Mouse (Mus musculus): ENCODE results near the gene Zfp266. TPM values are rescaled to one million over a fixed set of nuclear protein-coding genes. Genes with fewer than 3 reads are reported as not detected.
"Not testable (repeated sequence)": the region's sequence is repeated elsewhere in the genome, so short reads cannot be mapped to it uniquely, and the experiment has no call there.

Gene Zfp266
- 100 to 1,000 TPM in 1 of 2 experiments, 10 to 100 TPM in 1; 97.4 to 105 TPM for total RNA-seq (2021)

- peak; percentile 92 for DNase-seq
- intact Hi-C loops (cut with DNase I): no loop called here
Observed at GRCm38 (mm10) chr9:20521306-20521957, at the start of gene Zfp266. Zfp266 (minus strand) TSS chr9:20521417.

DNA sequence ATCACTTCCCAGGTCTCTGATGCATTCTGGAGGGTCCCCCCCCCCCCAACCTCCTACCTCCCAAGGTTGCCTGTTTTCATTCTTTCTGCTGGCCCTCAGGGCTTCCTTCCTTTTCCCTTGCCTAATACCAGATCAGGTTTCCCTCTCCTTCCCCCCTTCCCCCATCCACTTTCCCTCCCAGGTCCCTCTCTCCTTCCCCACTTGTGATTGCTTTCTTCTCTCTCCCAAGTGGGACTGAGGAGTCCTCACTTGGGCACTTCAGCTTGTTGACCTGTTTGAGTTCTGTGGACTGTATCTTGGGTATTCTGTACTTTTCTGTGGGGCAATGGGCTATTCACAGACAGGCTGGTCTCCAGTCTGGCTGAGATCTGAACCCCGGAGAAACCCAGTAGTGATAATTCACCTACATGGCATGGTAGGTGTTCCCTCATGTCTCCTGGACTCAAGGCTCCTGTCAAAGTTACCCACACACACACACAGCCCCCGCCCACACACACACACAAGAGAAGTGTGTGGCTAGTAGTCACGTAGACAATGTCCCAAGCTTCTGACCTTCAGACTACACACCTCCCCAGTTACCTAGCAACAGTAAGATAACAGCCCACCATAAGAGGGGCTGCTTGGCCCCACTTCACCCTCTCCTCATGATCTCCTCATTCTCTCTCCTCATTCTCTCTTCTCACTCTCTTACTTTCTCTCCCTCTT, 44.3 kb upstream of the Zfp266 start:
- DNase-seq; intact Hi-C loops (cut with DNase I): not testable (repeated sequence)

DNA sequence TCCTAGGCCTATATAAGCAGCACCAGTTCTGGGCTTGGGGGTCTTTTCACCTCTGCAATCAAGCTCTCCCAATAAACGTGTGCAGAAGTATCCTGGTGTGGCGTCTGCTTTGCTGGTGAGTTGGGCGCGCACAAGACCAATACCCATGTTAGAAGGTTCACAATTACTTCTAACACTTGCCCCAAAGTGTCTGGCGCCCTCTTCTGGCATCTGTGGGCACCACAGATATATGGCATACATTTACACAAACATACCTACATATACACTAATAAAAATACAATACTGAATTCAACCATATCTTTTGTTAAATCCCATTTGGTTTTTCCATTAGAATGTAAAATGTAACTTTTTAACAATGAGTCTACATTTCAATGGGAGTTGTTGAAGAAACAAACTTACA, 41.0 kb upstream of the Zfp266 start:
- DNase-seq: no peak
- intact Hi-C loops (cut with DNase I): no loop called here

GRCm38 (mm10) chr9:20552698-20553097, 31.5 kb upstream of the Zfp266 start:
- intact Hi-C loops (cut with DNase I): no loop called here
- DNase-seq: no peak

DNA sequence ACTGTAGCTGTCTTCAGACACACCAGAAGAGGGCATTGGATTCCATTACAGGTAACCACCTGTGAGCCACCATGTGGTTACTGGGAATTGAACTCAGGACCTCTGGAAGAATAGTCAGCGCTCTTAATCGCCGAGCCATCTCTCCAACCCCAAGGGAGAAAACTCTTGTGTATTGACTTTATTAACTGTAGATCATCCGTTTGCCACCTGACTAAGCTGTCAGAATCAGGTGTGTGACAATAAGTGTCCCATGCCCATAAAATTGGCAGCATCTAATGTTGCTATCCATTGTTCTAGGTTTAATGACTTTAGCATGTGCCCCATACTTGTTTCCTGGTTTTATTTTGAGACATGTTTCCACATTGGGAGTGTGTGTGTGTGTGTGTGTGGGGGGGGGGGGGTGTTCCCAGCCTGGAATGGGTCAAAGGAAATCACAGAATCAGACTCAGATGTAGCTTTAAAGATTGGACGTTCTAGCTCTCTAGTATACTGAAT, 30.6 kb upstream of the Zfp266 start:
- no peak for DNase-seq
- intact Hi-C loops (cut with DNase I): no loop called here

GRCm38 (mm10) chr9:20545151-20545550, 23.9 kb upstream of the Zfp266 start:
- intact Hi-C loops (cut with DNase I): no loop called here

DNA sequence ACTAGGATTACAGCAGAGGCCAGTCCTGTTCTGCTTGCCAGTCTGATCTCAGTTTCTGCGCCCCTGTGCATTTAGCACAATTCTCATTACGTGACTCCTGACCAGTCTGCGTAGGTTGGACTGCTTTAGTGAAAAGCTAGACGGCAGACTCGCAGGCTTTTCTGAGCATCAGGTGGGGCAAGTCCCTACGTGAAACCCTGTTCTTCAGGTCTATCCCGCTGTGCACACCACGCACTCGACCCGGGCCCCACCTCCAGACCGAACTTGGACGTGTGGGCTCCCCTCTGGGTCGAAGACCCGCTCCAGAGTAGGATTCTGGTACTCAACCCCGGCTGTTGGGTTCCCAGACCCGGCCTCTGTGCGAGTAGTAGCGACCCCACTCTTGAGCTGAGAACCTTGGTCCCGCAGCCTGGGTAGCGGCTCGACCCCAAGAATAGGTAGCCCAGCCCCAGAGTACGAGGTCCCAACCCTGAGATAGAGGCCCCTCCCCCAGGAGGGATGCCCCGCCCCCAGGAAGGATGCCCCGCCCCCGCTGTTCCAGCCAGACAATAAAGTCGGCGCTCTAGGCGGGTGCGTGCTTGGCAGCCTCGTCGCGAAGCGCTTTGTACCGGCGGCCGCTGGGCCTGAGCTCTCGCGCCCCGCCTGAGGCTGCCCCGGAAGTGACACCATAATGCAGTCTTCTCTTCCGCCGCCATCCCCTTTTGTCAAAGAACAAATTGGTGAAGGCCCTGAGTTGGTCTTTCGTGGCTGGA, 23.0 kb upstream of the Zfp266 start:
- intact Hi-C loops (cut with DNase I): no loop called here
- peak; percentile 87 for DNase-seq

More at GRCm38 (mm10) chr9:20545151-20545550, 23.9 kb upstream of the Zfp266 start:
- no peak for DNase-seq

DNA sequence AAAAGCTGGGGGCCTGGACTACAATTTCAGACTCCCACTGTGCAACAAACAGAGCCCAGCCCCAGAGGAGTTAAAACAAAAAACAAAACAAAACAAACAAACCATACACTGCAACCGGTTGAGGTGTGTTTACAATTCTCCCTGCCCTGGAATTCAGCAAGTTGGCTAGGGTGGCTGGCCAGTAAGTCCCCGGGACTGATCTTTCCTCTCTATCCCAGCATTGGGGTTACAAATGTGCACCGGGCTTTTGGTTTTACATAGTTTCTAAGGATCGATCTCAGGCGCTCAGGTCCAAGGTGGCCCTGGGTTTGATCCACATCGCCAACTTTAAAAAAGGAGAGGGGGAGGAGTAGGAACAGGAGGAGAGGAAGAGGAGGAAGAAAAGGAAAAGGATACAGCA, 22.3 kb upstream of the Zfp266 start:
- intact Hi-C loops (cut with DNase I): no loop called here
- DNase-seq: no peak

DNA sequence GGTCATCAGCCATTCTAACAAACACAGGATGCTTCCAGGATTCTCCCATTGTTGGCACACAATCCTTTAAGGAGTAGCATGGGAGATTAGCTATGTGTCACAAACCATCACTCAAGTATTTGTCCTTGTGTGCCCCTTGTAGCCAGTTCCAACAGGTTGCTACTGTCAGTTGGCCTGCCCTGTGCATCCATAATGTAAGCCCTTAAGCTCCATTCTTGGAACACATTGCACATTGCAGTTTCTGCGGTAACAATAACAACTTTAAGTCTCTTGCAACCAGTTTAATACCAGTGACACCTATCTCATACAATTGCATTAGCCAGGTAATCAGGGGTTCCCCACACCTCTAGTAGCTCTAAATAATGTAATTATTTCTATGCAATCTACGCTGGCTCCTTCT, 15.4 kb upstream of the Zfp266 start:
- no peak for DNase-seq
- intact Hi-C loops (cut with DNase I): no loop called here

GRCm38 (mm10) chr9:20534326-20534926, 13.2 kb upstream of the Zfp266 start:
- peak; percentile 14 for DNase-seq
- intact Hi-C loops (cut with DNase I): no loop called here

- intact Hi-C loops (cut with DNase I): no loop called here
- no peak for DNase-seq
Observed at GRCm38 (mm10) chr9:20520531-20521210, 546 bp downstream of the Zfp266 start.

- DNase-seq: no peak
Observed at GRCm38 (mm10) chr9:20519949-20520348, 1.3 kb downstream of the Zfp266 start.

DNA sequence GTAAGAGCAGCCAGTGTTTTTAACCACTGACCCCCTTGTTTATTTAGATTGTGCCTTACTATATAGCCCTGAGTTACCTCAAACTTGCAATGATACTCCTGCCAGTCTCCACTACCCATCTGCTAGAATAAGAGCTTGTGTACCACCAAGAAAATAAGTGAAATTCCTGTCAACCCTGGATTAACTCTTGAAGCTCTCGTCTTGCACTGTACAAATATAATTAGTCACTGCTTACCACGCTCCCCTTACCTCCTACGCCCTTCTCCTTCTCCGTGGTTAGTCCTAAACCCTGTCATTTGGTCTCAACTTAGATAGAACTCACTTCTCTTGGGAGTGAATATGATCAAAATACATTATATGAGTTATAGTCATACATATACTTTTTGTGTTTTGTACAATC, 2.5 kb downstream of the Zfp266 start:
- DNase-seq: no peak
- intact Hi-C loops (cut with DNase I): loop anchor here (10.0 kb wide), 1 partner anchor 66 kb away; the partner anchor contains the start of gene Zfp846

More at GRCm38 (mm10) chr9:20519949-20520348, 1.3 kb downstream of the Zfp266 start:
- intact Hi-C loops (cut with DNase I): loop anchor here (10.0 kb wide), 1 partner anchor 65 kb away; the partner anchor contains the start of gene Zfp846

- intact Hi-C loops (cut with DNase I): loop anchor here (10.0 kb wide), 1 partner anchor 67 kb away; the partner anchor contains the start of gene Zfp846
- no peak for DNase-seq
Observed at GRCm38 (mm10) chr9:20517727-20518126, 3.5 kb downstream of the Zfp266 start.

GRCm38 (mm10) chr9:20514016-20514415, 7.2 kb downstream of the Zfp266 start:
- intact Hi-C loops (cut with DNase I): loop anchor here (10.0 kb wide), 1 partner anchor 71 kb away; the partner anchor contains the start of gene Zfp846
- DNase-seq: no peak

DNA sequence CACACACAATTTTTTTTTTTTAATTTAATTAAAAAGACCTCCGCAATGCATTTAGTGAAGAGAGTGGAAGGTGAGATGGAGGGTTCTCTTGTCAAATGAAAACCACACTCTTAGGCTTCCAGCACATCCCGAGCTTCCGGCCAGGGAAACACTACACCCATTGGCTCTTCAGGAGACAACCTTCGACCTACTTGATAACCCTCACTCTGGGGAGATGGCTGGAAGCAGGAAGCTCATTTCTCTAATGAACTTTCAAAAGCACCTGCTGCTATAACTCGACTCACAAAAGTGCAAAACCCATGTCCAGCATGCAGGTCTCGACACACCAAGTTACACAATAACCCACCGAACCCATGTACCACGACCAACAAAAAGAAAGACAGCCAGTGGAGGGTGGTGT, 8.5 kb downstream of the Zfp266 start:
- intact Hi-C loops (cut with DNase I): loop anchor here (10.0 kb wide), 1 partner anchor 72 kb away; the partner anchor contains the start of gene Zfp846
- no peak for DNase-seq

- intact Hi-C loops (cut with DNase I): loop anchor here (10.0 kb wide), 1 partner anchor 73 kb away; the partner anchor contains the start of gene Zfp846
- DNase-seq: no peak
Observed at GRCm38 (mm10) chr9:20511645-20512044, 9.6 kb downstream of the Zfp266 start.

GRCm38 (mm10) chr9:20510346-20510745, 10.9 kb downstream of the Zfp266 start:
- intact Hi-C loops (cut with DNase I): loop anchor here (10.0 kb wide), 1 partner anchor 74 kb away; the partner anchor contains the start of gene Zfp846
- DNase-seq: no peak

GRCm38 (mm10) chr9:20509676-20510075, 11.5 kb downstream of the Zfp266 start:
- intact Hi-C loops (cut with DNase I): loop anchor here (10.0 kb wide), 1 partner anchor 75 kb away; the partner anchor contains the start of gene Zfp846
- DNase-seq: no peak

DNA sequence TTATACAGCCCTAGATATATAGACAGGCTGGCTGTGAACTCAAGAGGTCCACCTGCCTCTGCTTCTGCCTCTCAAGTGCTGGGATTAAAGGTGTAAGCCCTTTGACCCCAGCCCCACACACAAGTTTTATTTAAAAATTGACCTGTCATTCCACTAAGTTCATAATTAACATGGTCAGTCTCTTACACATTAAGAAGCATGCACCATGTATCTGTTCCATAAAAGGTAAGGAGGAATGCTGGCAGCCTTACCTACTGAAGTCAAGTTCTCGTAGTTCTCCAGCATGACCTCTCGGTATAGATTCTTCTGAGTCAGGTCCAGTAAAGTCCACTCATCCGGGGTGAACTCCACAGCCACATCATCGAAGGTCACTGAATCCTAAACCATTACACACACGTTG, 16.4 kb downstream of the Zfp266 start:
- DNase-seq: no peak
- intact Hi-C loops (cut with DNase I): no loop called here
